Mouse (Mus musculus): ENCODE results near the gene Ccdc57.

- TF ChIP-seq POLR2A (IDR thresholded peaks at IDR 0.05; ENCODE audit: control insufficient read depth, extremely low read depth, insufficient read depth, low read length, poor library complexity) = no peak
- no peak for TF ChIP-seq CTCF (IDR thresholded peaks at IDR 0.05; ENCODE audit: borderline replicate concordance, control insufficient read depth, extremely low read depth, insufficient read depth, low read length, poor library complexity)
Observed at GRCm38 (mm10) chr11:120971237-120971636, 38.6 kb upstream of the Ccdc57 start.

All from thymus, adult 2 months (tissue).